Mouse (Mus musculus): Measurements from ENCODE around the gene Themis2. TPM values are rescaled to one million over a fixed set of nuclear protein-coding genes. Genes with fewer than 3 reads are reported as not detected.

Gene Themis2
- total and polyA plus RNA-seq, 3 experiments: 9.3 to 35.7 (median 14.2) TPM

DNA sequence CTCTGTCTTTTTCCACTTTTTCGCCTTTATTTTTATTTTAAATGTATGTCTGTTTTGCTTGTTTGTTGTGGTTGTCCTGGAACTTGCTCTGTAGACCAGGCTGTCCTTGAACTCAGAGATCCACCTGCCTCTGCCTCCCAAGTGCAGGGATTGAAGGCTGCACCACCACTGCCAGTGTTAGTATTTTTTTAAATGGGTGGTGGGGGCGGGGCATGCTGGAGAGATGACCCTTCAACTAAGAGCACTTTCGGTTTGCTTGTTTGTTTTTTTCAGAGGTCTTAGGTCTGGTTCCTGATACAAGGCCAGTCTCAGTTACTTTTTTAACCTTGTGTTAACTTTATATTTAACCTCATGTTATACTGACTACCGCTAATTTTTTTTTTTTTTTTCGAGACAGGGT lies 9.0 kb upstream of the Themis2 start:
- dilution Hi-C loops (cut with MboI; ENCODE audit: extremely low pct_ligation_motif_present, extremely low pct_unique_long_range_greater_than_20kb, low sequenced_read_pairs) (no loop called here), in situ Hi-C loops (cut with MboI; ENCODE audit: low pct_ligation_motif_present, low pct_unique_long_range_greater_than_20kb, low sequenced_read_pairs) (no loop called here)
- Histone ChIP-seq H3K79me2 (replicated peaks; ENCODE audit: control insufficient read depth, extremely low read depth, insufficient read depth, poor library complexity, severe bottlenecking) (no peaks in the 10 kb centered on the region), H3K4me3 (replicated peaks in 1 of 3; ENCODE audit: low read depth in 2 of 3, low read length in 2 of 3, poor library complexity in 1 of 3) (no peak overlapping the region), H3K9ac (ENCODE audit: insufficient read depth, low read depth) (no peak overlapping the region), H3K27ac (ENCODE audit: insufficient read depth, low read depth) (no peak overlapping the region), H3K4me2 (ENCODE audit: insufficient read depth, low read depth, poor library complexity, severe bottlenecking) (no peak overlapping the region), H3K4me1 (ENCODE audit: control insufficient read depth in 1 of 2, insufficient read depth in 2 of 2) (peaks cover 16 to 71% of the 10 kb centered on the region in 2 experiments), H3K9me3 (replicated peaks; ENCODE audit: low read length) (peaks cover 1% of the 10 kb centered on the region), H3K27me3 (replicated peaks) (no peaks in the 10 kb centered on the region), H3K36me3 (replicated peaks in 1 of 2; ENCODE audit: control insufficient read depth in 1 of 2, insufficient read depth in 1 of 2, low read length in 1 of 2) (no peaks in the 10 kb centered on the region)
- no peak for TF ChIP-seq HCFC1 (IDR thresholded peaks at IDR 0.05; ENCODE audit: low read depth, low read length)
- no peak for TF ChIP-seq KAT2A (IDR thresholded peaks at IDR 0.05; ENCODE audit: insufficient replicate concordance, low read length)
- no peak for TF ChIP-seq MAX (IDR thresholded peaks at IDR 0.05; ENCODE audit: low read length)
- peak; percentile 44; the same call in 1 of the 2 replicates for TF ChIP-seq ZNF384 (IDR thresholded peaks at IDR 0.05; ENCODE audit: low read depth, low read length)
- TF ChIP-seq GABPA (IDR thresholded peaks at IDR 0.05; ENCODE audit: insufficient replicate concordance, low read depth, low read length): no peak
- no peak for DNase-seq (ENCODE audit: extremely low read depth)

DNA sequence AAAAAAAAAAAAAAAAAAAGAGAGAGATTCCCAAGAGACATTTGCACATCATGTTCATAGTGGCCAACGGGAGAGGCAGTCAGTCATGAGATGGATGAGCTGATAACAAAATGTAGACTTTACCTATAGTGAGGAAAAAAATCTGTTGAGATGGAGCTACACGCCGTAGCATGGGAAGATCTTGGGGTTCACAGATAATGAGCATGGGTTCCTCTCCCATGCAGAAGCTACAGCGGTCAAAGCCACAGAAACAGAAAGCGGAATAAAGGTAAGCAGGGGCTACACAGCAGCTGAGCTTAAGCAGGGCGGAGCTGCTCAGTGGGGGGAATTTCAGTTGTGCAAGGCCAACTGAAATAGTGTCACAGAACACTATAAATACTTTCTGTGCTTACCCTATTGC lies 8.1 kb upstream of the Themis2 start:
- Histone ChIP-seq H3K79me2 (replicated peaks; ENCODE audit: control insufficient read depth, extremely low read depth, insufficient read depth, poor library complexity, severe bottlenecking) (no peaks in the 10 kb centered on the region), H3K27me3 (replicated peaks) (no peaks in the 10 kb centered on the region), H3K27ac (ENCODE audit: insufficient read depth, low read depth) (peak overlapping the region; percentile 95), H3K36me3 (replicated peaks in 1 of 2; ENCODE audit: control insufficient read depth in 1 of 2, insufficient read depth in 1 of 2, low read length in 1 of 2) (no peaks in the 10 kb centered on the region), H3K9me3 (replicated peaks; ENCODE audit: low read length) (no peaks in the 10 kb centered on the region), H3K4me1 (ENCODE audit: control insufficient read depth in 1 of 2, insufficient read depth in 2 of 2) (peaks cover 16 to 70% of the 10 kb centered on the region in 2 experiments), H3K4me2 (ENCODE audit: insufficient read depth, low read depth, poor library complexity, severe bottlenecking) (peak overlapping the region; percentile 76), H3K9ac (ENCODE audit: insufficient read depth, low read depth) (no peak overlapping the region; the same call in 1 of the 2 replicates), H3K4me3 (replicated peaks in 1 of 3; ENCODE audit: low read depth in 2 of 3, low read length in 2 of 3, poor library complexity in 1 of 3) (peak overlapping the region in 1 of 3 experiments; percentile 20)
- dilution Hi-C loops (cut with MboI; ENCODE audit: extremely low pct_ligation_motif_present, extremely low pct_unique_long_range_greater_than_20kb, low sequenced_read_pairs) (no loop called here), in situ Hi-C loops (cut with MboI; ENCODE audit: low pct_ligation_motif_present, low pct_unique_long_range_greater_than_20kb, low sequenced_read_pairs) (no loop called here)
- peak; percentile 82 for DNase-seq (ENCODE audit: extremely low read depth)
- peak; percentile 83 for TF ChIP-seq IRF4 (IDR thresholded peaks at IDR 0.05; ENCODE audit: low read depth, low read length)
- no peak for TF ChIP-seq UBTF (IDR thresholded peaks at IDR 0.05; ENCODE audit: low read depth, low read length)
- peak; percentile 64; the same call in 1 of the 2 replicates for TF ChIP-seq MAX (IDR thresholded peaks at IDR 0.05; ENCODE audit: low read length)
- TF ChIP-seq TCF12 (IDR thresholded peaks at IDR 0.05; ENCODE audit: low read depth, low read length): peak; percentile 71
- TF ChIP-seq JUN (IDR thresholded peaks at IDR 0.05; ENCODE audit: insufficient read depth, low read depth, low read length): no peak
- TF ChIP-seq EP300 (IDR thresholded peaks at IDR 0.05; ENCODE audit: low read length): peak; percentile 80
- peak; percentile 45; the same call in 1 of the 2 replicates for TF ChIP-seq RCOR1 (conservative IDR thresholded peaks at IDR 0.05; ENCODE audit: low read depth, low read length)
- TF ChIP-seq MAFK (IDR thresholded peaks at IDR 0.05; ENCODE audit: insufficient replicate concordance, low read length): no peak
- peak; percentile 38; the same call in 1 of the 2 replicates for TF ChIP-seq BHLHE40 (IDR thresholded peaks at IDR 0.05; ENCODE audit: low read depth, low read length)
- TF ChIP-seq ZNF384 (IDR thresholded peaks at IDR 0.05; ENCODE audit: low read depth, low read length): peak; percentile 93
- TF ChIP-seq ETS1 (conservative IDR thresholded peaks at IDR 0.05; ENCODE audit: low read depth, low read length): peak; percentile 83
- peak; percentile 60; the same call in 1 of the 2 replicates for TF ChIP-seq SIN3A (IDR thresholded peaks at IDR 0.05; ENCODE audit: low read length)
- TF ChIP-seq ZC3H11A (IDR thresholded peaks at IDR 0.05; ENCODE audit: low read depth, low read length): no peak
- TF ChIP-seq NELFE (IDR thresholded peaks at IDR 0.05; ENCODE audit: low read depth, low read length): no peak; the same call in 1 of the 2 replicates
- TF ChIP-seq ELF1 (IDR thresholded peaks at IDR 0.05; ENCODE audit: low read depth, low read length): no peak; the same call in 1 of the 2 replicates
- TF ChIP-seq SMC3 (IDR thresholded peaks at IDR 0.05; ENCODE audit: low read depth, low read length): peak; percentile 34
- peak; percentile 57; the same call in 1 of the 2 replicates for TF ChIP-seq MYC (IDR thresholded peaks at IDR 0.05; ENCODE audit: low read depth, low read length)
- peak; percentile 90; the same call in 1 of the 2 replicates for TF ChIP-seq MEF2A (IDR thresholded peaks at IDR 0.05; ENCODE audit: borderline replicate concordance, low read depth, low read length)
- TF ChIP-seq MAZ (IDR thresholded peaks at IDR 0.05; ENCODE audit: low read depth, low read length): peak; percentile 73; the same call in 1 of the 2 replicates
- peak; percentile 31; the same call in 1 of the 2 replicates for TF ChIP-seq NRF1 (IDR thresholded peaks at IDR 0.05; ENCODE audit: low read depth, low read length)

All from CH12.LX (cell line).